Mouse (Mus musculus) thymus, postnatal 4 days (tissue): ENCODE measurements around the gene Snapc5.
A peak's percentile ranks its signal among the peaks of the same experiment; 100 is the strongest.
"Not testable (repeated sequence)": the region's sequence is repeated elsewhere in the genome, so short reads cannot be mapped to it uniquely, and the experiment has no call there.

Experiments used
- DNase-seq: peaks from one replicate; pipeline ENCODE4 v3.0.0; 2021

Gene Snapc5

DNA sequence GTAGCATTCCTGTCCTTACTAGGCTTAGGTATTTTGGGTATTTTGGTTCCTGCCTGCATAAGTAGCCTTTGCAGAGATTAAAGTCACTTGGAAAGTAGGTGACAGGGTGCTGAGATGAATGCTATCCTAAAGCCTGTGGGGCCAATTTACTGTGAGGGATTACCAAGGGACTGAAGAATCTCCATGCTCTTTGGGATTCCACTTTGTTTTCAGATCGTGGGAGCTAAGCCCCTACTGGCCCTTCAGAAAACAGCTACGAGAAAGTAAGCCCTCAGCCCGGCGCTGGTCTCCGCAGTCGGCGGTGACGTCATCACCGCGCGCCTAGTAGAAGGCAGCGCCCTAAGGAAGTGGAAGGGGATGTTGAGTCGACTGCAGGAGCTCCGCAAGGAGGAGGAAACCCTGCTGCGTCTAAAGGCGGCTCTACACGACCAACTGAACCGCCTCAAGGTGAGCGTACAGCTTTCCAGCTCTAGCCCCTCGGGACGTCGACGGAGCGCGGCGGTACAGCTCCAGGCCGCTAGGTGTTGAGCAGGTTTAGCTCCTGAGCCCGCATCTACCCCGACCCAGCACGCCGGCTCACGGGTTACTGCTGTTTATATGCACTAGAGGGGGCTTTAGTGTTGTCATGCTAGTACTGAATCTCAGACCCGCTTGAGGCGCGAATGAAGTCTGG is at the start of gene Snapc5:
TSS of gene Snapc5 (plus strand) at position 301 of the 673 bp plus-strand sequence.
- peak; percentile 94 for DNase-seq

DNA sequence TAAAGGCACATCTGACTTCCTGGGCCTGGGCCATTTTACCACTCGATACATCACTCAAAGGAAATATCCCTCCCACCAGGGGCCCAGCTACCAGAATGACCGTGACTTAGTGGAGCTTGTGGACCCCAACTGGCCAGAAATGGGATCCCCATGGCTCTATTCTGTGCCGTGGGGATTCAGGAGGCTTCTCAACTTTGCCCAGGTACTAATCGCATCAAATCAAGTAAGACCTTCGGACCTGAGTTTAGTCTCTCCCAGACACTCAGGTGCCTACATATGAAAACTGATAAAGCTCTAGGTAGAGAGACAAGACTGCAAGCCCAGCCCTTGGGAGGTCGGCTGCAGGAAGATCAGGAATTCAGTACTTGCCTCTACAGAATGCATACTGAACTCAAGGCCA is 47.5 kb upstream of the Snapc5 start:
- DNase-seq = no peak

DNA sequence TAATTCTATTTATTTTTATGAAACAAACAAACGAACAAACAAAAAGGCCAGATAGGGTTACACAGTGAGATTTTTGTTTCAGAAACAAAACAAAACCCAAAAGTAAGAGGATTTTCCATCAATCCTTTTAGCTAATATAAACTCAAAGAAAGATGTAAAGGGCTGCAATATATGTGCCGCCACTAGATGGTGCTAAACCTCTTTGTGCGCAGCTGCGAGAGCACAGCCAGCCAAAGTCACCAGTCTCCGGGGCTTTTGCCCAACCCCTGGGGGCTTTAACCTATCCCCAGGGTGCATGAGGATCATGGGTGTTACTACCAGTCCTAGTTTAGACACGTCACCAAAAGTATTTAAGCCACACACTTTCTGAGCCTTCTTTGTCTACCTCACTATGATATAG is 40.2 kb upstream of the Snapc5 start:
- peak; percentile 72 for DNase-seq

DNA sequence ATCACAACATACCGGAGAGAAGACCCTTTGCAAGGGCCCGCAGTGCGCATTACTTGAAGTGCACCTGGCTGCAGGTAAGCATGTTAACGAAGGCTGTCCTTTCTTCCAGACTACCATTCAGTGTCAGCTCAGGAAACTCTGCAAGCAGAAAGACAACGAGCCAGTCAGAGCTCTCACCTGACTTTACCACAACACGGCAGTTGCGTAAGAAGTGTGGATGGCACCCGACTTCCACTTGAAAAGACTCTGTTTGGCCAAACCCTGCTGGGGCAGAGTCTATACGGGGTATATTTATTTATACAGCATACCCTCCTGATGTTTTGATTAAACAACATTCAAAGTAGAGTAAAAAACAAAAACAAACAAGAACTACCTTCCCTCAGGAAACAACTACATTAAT is 39.2 kb upstream of the Snapc5 start:
- no peak for DNase-seq

DNA sequence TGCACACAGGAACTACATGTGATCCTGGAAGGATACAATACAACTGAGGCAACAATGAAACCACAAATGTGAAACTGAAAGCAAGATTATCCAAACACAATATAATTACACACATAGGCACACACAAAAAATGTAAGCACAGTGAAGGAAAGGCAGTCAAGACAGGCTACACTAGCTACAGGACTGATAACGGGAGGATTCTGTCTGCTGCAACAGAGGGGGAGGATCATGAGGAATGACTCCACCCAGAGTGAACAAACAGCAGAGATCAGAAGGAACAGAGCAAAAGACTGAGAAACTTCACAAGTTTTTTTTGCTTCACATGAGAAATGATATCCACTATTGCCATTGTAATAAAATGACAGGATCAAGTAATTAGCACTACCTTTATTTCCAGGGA is 22.4 kb upstream of the Snapc5 start:
- no peak for DNase-seq

DNA sequence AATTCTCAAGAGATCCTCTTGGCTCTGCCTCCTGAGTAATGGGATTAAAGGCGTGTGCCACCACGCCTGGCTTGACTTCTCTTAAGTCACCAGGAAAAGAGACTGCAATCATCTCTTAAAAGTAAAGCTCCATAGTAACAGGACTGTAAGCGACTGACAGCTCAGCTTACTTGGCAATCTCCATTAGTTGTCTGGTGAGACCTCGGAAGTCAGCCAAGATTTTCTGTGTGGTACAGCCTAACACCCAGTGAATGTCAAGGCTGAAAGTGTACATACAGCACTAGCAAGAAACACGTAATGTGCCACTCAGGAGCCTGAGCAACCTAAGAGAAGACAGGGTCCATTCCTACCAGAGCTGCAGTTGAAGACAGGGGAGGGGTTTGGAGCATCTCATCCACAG is 18.6 kb upstream of the Snapc5 start:
- no peak for DNase-seq

DNA sequence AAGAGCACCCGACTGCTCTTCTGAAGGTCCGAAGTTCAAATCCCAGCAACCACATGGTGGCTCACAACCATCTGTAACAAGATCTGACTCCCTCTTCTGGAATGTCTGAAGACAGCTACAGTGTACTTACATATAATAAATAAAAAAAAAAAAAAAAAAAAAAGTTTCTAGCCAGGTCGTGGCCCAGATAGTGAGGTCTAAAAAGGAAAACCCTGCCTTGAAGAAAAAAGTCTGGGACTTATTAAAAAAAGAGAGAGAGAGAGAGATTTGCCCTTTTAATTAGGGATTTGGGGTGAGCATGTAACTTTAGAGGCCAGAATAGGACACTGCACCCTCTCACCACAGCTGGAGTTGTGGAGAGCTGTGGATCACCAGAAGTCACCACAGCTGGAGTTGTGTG is 9.1 kb upstream of the Snapc5 start:
- DNase-seq = not testable (repeated sequence)

DNA sequence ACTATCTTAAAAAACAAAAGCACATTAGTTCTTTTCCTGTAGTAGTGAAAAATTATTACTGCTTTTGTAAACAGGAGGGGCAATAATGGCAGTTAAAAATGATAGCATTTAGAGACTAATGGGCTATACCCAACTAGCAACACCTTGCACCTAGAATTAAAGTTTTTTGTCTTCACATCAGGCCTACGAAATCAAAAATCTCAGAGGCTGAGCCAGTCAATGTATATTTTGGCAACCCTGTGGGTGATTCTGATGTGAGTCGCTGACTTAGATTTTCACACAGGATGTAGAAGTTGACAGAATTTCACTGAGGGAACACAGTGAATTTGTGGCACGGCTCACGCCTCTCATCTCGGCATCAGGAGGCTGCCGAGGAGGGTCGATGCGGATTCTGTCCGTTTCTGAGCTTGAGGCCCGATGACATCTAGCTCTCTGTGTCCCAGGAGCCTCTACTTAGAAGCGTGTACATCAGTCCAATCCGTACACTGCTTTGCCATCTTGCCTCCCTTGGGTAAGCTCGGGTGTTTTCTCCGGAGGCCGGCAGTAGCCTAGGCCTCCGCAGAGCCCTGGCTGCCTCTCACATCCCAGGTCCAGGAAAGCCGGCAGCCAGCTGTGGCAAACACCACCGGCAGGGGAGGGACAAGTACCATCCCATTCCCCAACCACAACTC is 6.8 kb upstream of the Snapc5 start:
- no peak for DNase-seq

DNA sequence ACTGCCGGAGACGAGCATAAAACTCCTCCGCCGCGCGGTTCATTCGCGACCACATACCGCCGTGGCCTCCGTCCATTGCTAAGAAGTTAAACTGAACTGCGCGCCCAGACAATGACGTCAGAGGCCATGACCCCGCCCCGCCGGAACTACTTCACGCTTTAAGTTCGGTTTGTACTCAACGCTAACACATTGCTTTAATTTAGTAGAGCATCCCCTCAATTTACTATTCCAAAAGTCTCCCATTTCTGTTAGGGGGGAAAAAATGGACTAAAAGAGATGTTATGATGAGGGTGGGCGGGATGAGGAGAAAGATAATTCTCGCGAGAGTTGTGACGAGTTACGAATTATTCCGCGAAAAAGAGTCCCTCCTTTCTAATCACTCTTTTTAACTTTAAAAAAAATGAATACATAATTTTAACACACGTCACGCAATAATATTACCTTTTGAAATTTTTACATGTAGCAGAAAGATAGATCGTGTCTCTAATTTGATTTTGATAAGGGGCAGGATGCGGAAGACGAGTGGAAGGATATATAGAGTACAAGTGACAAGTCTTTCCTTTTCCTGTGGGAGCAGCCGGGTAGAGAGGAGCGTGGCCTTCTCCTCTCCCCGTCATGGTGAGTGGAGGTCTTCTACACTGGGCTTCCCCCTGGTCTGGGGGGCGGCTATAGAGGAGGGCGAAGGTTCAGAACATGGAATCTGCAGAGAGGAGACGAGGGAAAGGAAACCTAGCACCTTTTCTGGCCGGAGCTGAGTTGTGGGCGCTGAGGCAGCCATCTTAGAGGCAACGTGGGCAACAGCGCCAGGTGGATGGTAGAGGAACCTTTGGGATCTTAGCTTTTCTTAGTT is 6.0 kb upstream of the Snapc5 start, which contains the start of the genes Zwilch and Rpl4:
TSS of gene Zwilch (minus strand) at position 289 of the 850 bp plus-strand sequence.
TSS of gene Rpl4 (plus strand) at position 560 of the 850 bp plus-strand sequence.
- peak; percentile 89 for DNase-seq

DNA sequence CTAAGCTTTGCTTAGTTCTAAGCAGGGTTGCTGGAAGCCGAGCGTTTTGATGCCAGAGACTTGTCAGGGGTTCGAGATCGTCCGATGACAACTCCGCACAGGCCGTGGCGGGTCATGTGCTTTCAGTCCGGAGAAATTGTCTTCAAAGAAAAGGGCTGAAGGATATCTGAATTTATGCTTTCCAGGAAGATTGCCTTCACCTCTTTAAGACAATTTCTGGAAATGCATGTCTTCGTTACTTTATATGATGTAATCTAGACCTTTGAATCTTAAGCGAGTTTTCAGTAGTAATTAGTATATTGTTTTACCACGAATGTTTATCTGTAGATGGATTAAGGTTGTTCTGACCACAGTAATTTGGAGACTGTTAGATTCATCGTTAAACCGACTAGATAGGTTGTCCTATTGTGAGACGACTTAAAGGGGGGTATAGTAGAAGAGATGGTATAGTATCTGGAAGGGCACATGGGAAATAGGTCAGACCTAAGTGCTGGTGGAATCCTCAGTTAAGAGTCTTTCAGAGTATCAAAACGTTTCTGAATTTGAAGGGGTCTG is 5.3 kb upstream of the Snapc5 start:
- DNase-seq = no peak

DNA sequence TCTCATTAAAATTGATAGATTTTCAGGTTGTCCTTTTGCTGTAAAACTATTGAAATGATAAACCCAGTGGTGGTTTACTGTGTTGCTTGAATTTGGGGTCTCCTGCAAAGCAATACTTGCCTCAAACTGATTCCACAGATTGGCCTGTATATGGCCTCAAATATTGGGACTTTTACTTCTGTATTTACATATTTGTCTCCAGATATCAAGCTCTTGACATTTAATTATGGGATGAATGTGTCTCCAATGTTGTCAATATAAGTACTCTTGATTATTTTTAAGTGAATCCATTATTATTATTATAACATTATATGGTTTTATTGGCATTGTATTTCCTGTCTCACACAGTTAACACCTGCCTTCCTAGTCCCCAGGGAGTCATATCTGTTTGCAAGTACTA is 4.7 kb upstream of the Snapc5 start:
- no peak for DNase-seq

DNA sequence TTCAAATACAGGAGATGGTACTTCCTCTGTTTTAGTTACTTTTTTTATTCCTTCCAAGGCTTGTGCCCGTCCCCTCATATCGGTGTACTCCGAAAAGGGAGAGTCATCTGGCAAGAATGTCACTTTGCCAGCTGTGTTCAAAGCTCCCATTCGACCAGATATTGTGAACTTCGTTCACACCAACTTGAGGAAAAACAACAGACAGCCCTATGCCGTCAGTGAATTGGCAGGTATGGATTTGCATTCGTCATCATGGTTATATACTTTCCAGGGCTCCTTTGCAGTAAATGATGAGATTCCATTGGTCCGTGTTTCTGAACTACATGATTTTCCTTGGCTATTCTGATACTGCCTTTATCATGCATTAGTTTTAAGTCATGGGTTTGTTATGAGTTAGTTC is 4.3 kb upstream of the Snapc5 start:
- DNase-seq = no peak

DNA sequence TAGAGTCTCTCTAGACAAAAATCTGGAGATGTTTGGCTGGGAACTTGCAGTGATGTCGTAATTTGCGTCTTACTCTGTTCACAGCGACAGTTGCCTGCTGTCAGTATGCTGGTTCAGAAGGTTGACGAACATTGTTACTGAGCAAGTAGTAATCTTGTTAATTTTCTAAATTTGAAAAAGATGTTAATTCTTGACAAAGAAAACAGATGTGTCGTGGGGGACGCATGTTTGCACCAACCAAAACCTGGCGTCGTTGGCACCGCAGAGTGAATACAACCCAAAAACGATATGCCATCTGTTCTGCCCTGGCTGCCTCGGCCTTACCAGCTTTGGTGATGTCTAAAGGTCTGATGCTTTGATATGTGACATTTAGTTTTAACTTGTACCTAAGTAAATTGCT is 3.7 kb upstream of the Snapc5 start:
- DNase-seq = no peak

DNA sequence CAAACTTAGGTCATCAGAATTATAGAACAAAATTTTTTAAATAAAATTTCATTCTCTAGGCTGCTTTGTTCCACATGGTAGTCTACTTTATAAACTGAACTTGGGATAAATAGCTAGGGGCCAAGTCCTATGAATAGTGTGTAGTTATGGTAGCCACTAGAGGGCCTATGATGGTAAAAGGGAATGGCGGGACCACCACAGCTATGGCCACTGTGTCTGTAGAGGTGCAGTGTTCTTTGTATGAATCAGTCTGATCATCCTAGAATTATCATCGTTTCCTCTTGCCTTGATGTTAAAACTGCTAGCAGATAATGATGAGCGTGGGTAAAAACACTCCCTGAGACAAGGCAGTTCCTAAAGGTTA is 482 bp upstream of the Snapc5 start:
- peak; percentile 20 for DNase-seq

DNA sequence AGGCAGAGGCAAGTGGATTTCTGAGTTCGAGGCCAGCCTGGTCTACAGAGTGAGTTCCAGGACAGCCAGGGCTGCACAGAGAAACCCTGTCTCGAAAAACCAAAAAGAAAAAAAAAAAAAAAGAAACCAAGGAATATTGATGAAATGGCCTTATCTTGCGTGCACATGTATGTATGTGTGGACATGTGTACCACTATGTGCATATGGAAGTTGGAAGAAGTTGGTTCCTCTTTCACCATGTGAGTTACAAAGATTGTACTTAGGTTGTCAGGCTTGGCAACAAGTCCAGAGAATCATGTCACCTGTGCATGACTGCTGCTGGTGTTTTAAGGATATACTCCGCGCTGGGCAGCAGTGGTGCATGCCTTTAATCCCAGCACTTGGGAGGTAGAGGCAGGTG is 4.2 kb downstream of the Snapc5 start:
- not testable (repeated sequence) for DNase-seq

DNA sequence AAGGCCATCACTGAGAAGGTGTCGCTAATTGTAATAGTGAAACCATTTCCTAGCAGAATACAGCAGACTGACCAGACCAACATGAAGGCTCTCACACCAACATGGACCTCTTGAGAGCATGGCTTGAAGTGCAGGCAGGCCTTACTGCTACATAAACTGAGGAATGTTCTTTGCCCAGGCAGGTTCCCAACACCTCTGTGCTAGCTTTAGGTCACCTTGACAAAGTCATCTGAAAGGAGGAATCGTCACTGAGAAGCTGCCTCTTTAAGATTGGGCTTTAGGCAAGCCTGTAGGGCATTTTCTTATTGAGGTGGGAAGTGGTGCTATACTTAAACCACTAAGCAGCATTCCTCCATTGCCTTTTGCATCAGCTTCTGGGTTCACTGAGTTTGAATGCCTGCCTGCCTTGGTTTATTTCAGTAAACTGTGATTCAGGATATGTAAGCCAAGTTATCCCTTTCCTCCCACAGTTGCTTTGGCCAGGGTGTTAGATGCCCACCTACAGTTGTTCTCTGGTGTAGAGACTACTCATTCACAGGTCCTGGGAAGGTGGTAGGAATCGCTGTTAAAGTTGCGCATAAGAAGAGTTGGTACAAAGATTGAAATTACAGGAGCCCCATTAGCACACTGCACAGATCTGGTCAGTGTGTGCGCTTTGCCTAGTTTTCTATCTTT is 5.2 kb downstream of the Snapc5 start:
- no peak for DNase-seq

DNA sequence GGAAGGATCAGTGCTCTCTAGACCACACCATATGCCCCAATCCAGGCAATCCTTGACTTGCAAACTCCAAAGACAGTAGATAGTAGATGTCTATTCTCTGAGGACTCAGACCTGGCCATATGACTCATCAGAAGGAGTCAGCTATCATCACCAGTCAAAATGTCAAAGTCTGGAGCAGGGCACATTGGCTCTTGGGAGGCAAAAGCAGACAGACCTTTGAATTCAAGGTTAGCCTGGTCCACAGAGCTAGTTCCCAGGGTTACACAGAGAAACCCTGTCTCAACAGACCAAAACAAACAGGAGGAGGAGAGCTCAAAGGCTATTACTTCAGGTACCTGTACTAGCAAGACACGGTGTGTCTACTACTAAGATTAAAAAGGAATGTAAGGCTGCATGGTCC is 14.8 kb downstream of the Snapc5 start:
- DNase-seq = no peak

DNA sequence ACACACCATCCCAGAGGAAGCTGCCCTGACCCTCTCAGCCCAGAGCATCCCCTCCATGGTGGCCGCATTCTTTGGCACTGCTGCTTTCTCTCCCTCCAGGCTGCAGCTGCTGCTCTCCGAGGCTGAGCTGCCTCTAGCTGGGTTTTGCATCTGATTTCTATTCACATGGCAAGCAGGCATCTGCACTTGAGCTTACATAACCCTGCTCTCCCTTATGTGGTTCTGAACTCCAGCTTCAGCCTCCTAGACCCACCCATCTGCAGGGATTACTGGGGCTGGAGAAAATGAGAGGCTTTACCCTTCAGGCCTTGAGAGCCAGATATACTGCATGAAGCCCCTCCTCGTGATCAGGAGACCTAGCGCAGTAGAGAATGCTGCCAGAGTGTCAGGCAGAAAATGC is 16.5 kb downstream of the Snapc5 start:
- no peak for DNase-seq

DNA sequence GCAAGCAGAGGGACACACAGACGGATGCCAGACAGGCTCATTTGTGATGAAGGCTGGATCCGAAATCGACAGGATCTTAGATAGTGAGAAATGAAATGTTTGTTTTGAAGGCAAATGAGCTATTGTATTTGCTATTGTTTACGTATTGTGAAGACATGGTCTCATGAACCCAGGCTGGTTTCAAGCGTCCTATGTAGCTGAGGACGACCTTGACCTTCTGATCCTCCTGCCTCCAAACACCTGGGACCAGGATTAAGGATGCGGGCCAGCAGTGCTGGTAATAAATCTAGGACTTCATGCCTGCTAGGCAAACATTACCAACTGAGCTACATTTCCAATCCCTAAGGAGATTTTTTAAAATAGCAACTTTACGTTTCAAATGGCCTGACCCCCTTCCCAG is 18.4 kb downstream of the Snapc5 start:
- no peak for DNase-seq

DNA sequence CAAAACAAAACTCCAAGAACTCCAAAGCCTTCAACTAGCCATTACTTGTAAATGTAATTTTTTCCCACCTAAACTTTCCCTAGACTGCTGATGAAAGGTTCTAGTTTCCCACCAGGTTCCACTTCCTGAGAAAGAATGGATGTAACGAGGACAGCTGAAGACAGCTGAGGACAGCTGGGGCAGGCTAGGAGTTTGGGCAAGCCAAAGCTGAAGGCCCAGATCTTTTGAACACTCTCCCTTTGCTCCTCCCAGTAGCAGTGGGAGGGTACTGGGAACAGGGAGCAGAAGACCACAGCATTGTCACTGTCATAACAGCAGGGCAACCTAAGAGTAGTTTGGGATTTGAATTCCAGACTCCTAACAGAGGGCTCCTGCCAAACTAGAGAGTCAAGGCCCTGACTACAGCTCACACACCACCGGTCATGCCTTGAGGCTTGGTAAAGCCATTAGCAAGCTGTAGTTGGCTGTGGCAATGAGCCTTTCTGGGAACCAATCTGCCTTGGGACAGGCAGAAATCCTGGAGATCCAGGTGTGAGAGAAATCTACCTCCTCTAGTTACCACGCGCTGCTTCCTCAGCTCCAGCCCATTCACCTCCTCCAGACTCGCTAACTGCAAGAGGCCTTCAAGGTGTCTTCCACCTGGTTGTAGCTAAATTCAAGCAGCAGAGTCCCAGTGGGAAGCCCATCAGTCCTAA is 19.1 kb downstream of the Snapc5 start:
- DNase-seq = no peak

DNA sequence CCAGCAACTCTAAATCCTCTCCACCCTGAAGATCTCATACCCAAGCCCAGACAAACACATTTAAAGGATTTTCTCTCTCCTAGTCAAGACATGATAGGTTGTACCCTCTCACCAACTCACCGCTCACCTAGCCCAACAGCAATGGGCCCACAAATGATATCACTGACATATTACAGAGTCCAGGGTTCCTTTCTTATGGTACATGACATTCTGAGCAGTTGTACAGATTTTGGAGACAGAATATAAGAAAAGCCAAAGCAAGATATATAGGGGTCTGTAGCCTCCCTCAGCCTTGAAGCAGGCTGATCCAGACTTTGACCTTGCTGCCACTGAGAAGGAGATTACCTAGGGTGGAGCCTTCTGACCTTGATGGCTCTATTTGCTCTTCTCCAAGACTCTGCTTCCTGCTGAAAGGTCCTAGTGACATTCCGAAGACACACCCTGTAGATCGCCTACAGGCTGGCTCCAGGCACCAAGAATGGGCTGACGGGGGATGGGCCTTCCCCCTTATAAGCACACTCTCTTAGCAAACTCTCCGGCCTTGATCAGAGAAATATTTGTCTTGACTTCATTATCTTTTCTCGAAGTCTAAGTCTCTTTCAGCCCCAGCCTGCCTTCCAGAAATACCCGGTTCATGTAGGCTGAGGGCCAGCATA is 19.8 kb downstream of the Snapc5 start:
- DNase-seq = not testable (repeated sequence)

DNA sequence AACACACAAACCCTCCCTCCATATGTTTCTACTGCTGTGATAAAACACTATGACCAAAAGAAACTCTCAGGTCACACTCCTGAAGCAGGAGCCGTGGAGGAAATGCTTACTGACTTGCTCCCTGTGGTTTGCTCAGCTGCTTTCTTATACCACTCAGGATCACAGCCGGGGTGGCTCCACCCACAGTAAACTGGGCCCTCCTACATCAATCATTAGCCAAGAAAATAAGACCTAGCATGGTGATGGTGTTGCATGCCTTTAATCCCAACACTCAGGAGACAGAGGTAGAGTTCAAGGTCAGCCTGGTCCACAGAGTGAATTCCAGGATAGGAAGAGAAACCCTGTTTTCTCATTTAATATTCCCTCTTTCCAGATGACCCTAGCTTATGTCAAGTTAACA is 20.8 kb downstream of the Snapc5 start:
- DNase-seq = no peak
